Mouse (Mus musculus) activated CD4-positive, CD25-positive, alpha-beta regulatory T cell, adult 9 weeks (primary cell): Measurements from ENCODE around the gene 2210011C24Rik. TPM values are rescaled to one million over a fixed set of nuclear protein-coding genes. Genes with fewer than 3 reads are reported as not detected.

ENCODE experiments used
- polyA plus RNA-seq: library from polyadenylated mRNA; unstranded; fragments of 100-300 nt; shearing (Covaris generic); gene quantifications from one replicate; pipeline ENCODE4 v1.2.1, GENCODE M21; 2017

The 2210011C24Rik gene
- polyA plus RNA-seq: 0.75 TPM

GRCm38 (mm10) chr8:84011705-84012498 lies at the start of gene 2210011C24Rik:
TSS of gene 2210011C24Rik (minus strand) at chr8:84012171.

GRCm38 (mm10) chr8:84044900-84045299 lies 32.9 kb upstream of the 2210011C24Rik start, which contains the start of gene Rln3:
TSS of gene Rln3 (minus strand) at chr8:84045000.

DNA sequence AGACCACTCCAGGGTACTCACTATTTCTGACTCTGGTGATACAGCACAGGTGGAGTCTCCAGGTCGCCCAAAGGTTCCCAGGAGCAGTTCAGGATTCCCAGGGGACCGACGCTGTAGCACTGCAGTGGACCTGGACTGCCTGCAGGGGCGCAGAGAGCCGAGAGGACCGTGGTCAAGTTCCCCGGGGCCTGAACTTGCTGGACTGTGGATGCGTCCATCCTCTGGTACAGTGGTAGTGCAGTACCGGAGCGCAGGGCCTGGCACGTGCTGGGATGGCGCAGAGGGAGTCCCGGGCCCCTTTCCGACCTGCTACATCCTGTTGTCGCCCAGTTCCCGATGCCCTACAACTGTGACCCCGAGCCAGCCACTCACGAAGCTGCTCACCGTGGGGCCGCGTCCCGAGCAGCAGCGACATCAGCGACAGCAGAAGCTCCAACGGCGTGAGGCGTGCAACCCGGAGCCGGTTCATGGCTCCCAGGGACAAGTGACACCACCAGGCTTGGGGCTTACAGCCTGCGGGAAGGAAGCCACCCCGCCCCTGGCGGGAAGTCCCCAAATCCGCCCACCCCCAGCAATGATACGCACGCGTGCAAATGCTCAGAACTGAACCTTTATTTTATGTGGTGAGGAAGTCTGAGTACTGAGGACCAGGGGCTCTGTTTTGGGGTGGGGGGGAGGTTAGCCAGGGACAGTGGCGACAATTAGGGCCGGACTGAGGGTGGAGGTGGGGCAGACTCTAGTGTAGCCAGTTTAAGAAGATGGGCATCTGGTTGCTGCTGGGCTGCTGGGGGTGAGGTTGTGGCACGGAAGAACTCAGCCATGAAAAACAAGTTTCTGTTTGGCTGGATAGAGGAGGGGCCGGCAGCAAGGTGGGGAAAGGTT lies 30.3 kb upstream of the 2210011C24Rik start, which contains the start of gene Il27ra:
Gene Il27ra, minus strand, starts transcription at position 524 of the 882 bp plus-strand sequence.

DNA sequence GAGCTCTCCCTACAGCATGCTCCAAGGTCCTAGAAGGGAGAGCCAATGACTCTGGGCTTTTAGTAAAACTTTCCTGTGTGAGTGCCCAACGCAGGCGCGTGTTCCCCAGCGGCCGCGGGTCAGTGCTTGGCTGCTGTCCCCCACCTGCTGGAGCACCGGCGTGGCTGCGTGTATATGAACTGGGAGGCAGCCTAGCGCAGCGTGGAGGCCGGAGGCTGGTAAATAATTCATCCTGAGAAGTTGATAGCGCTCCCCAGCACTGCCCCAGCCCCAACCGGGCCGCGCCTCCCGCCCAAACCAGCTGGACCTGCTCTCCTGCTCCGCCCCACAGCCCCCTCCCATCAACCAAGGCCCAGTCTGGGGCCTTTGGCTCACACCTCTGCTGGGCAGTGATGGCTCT lies 9.1 kb upstream of the 2210011C24Rik start, which contains the start of gene Palm3:
Gene Palm3, plus strand, starts transcription at position 376 of the 400 bp plus-strand sequence.

GRCm38 (mm10) chr8:84001281-84002000 lies 10.5 kb downstream of the 2210011C24Rik start, which contains the start of gene 1700067K01Rik:
TSS of gene 1700067K01Rik (plus strand) at chr8:84001502.

DNA sequence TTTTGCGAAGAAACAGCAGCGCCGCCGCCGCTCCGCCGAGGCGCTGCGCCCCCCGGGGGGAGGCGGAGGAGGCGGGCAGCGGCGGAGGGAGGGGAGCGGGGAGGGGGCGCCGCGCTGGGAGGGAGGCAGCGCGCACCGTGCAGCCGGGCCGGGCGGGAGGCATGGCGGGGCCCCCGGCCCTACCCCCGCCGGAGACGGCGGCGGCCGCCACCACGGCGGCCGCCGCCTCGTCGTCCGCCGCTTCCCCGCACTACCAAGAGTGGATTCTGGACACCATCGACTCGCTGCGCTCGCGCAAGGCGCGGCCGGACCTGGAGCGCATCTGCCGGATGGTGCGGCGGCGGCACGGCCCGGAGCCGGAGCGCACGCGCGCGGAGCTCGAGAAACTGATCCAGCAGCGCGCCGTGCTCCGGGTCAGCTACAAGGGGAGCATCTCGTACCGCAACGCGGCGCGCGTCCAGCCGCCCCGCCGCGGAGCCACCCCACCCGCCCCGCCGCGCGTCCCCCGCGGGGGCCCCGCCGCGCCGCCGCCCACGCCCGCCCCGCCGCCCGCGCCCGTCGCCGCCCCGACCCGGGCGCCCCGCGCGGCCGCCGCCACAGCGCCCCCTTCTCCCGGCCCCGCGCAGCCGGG lies 14.3 kb downstream of the 2210011C24Rik start, which contains the start of gene Samd1:
Gene Samd1, plus strand, starts transcription at position 162 of the 631 bp plus-strand sequence.

GRCm38 (mm10) chr8:83972150-83973120 lies 39.5 kb downstream of the 2210011C24Rik start, which contains the start of gene Prkaca:
TSS of gene Prkaca (plus strand) at chr8:83972993.

Other genes with a start within 250 kb of the 2210011C24Rik start
- 3.8 TPM for gene Adgrl1, start 112.1 kb downstream of the 2210011C24Rik start, polyA plus RNA-seq
- gene Gm10644, start 57.0 kb downstream of the 2210011C24Rik start, polyA plus RNA-seq: 0.82 TPM
- gene Asf1b, start 56.7 kb downstream of the 2210011C24Rik start, polyA plus RNA-seq: 28.8 TPM
- gene Prkaca, start 39.2 kb downstream of the 2210011C24Rik start, polyA plus RNA-seq: 2.7 TPM
- 2.2 TPM for gene Samd1, start 14.5 kb downstream of the 2210011C24Rik start, polyA plus RNA-seq
- 0.62 TPM for gene 1700067K01Rik, start 10.7 kb downstream of the 2210011C24Rik start, polyA plus RNA-seq
- 3.6 TPM for gene Palm3, start 9.3 kb upstream of the 2210011C24Rik start, polyA plus RNA-seq
- 383 TPM for gene Il27ra, start 30.4 kb upstream of the 2210011C24Rik start, polyA plus RNA-seq
- 189 TPM for gene Rln3, start 32.8 kb upstream of the 2210011C24Rik start, polyA plus RNA-seq
- gene Gm10643, start 53.0 kb upstream of the 2210011C24Rik start, polyA plus RNA-seq: 1.1 TPM
- gene Rfx1, start 54.7 kb upstream of the 2210011C24Rik start, polyA plus RNA-seq: 42.2 TPM
- gene Dcaf15, start 92.6 kb upstream of the 2210011C24Rik start, polyA plus RNA-seq: 27.6 TPM
- gene Podnl1, start 113.8 kb upstream of the 2210011C24Rik start, polyA plus RNA-seq: 22.3 TPM
- 52.1 TPM for gene Cc2d1a, start 135.8 kb upstream of the 2210011C24Rik start, polyA plus RNA-seq
- 1.3 TPM for gene 4930432K21Rik, start 135.9 kb upstream of the 2210011C24Rik start, polyA plus RNA-seq
- gene Nanos3, start 173.0 kb upstream of the 2210011C24Rik start, polyA plus RNA-seq: not detected
- gene Zswim4, start 224.9 kb upstream of the 2210011C24Rik start, polyA plus RNA-seq: 4.1 TPM
- gene D8Ertd738e, start 237.5 kb upstream of the 2210011C24Rik start, polyA plus RNA-seq: 293 TPM
- gene Mri1, start 245.2 kb upstream of the 2210011C24Rik start, polyA plus RNA-seq: 20.3 TPM